ENCODE assay signal across 21 mouse cellular contexts in genomic region chr5:124356695-124357094, GRCm38 (mm10). TPM values are rescaled to one million over a fixed set of nuclear protein-coding genes. Genes with fewer than 3 reads are reported as not detected.
DNase-seq lines count a peak whose midpoint lies in the region; ATAC-seq and TF ChIP-seq lines count a peak whose summit lies in the region.
"Had no signal": no experiment of that assay in that cellular context is flagged by ENCODE, and none has a peak within 500 bp of the region (broad histone marks: within the 10 kb centered on the region; RNA-seq: fewer than 3 reads in every experiment).

No protein-coding gene starts in this region.

- WGBS in forebrain, postnatal 0 days, result 39% methylated on average over 3 of the region's 3 CpGs
- WGBS in forebrain, embryonic 11.5 days, result 47% methylated on average over 3 of the region's 3 CpGs
- 27% methylated on average over 3 of the region's 3 CpGs for WGBS in lung, postnatal 0 days

- TF ChIP-seq EP300 in lung, postnatal 0 days (IDR thresholded peaks at IDR 0.05), result no peak

- peaks cover 4% of the 10 kb centered on the region for H3K4me1 ChIP-seq in forebrain, postnatal 0 days (ENCODE audit: insufficient read depth)
- H3K4me1 ChIP-seq in forebrain, embryonic 11.5 days (replicated peaks; ENCODE audit: control insufficient read depth, insufficient read depth, low read length), result peaks cover 4% of the 10 kb centered on the region
- H3K4me1 ChIP-seq in lung, postnatal 0 days (ENCODE audit: insufficient read depth, low read depth, low read length), result peaks cover 14% of the 10 kb centered on the region; the same call in 1 of the 2 replicates

- peak; percentile 26 for TF ChIP-seq CTCF in forebrain, postnatal 0 days (IDR thresholded peaks at IDR 0.05; ENCODE audit: low read depth)
- TF ChIP-seq CTCF in lung, postnatal 0 days (IDR thresholded peaks at IDR 0.05), result peak; percentile 60

- no peaks in the 10 kb centered on the region for H3K9me3 ChIP-seq in forebrain, postnatal 0 days (ENCODE audit: low read length)
- no peaks in the 10 kb centered on the region for H3K9me3 ChIP-seq in forebrain, embryonic 11.5 days (ENCODE audit: control insufficient read depth, low read length)
- H3K9me3 ChIP-seq in lung, postnatal 0 days (ENCODE audit: low read length), result no peaks in the 10 kb centered on the region
- H3K9me3 ChIP-seq: forebrain, embryonic 12.5 days; hindbrain, embryonic 13.5 days; neural tube, embryonic 12.5 days had no signal

- no peak overlapping the region for H3K4me2 ChIP-seq in forebrain, postnatal 0 days (ENCODE audit: low read depth)
- no peak overlapping the region for H3K4me2 ChIP-seq in forebrain, embryonic 11.5 days (ENCODE audit: low read depth, low read length, severe bottlenecking)
- no peak overlapping the region for H3K4me2 ChIP-seq in lung, postnatal 0 days (replicated peaks; ENCODE audit: low read depth, low read length)
- H3K4me2 ChIP-seq: forebrain, embryonic 12.5 days; hindbrain, embryonic 13.5 days; neural tube, embryonic 12.5 days had no signal

- no peaks in the 10 kb centered on the region for H3K27me3 ChIP-seq in forebrain, postnatal 0 days (ENCODE audit: insufficient read depth, low read length)
- no peaks in the 10 kb centered on the region for H3K27me3 ChIP-seq in forebrain, embryonic 11.5 days (ENCODE audit: control insufficient read depth, insufficient read depth, low read length)
- H3K27me3 ChIP-seq in lung, postnatal 0 days (replicated peaks; ENCODE audit: insufficient read depth, low read length), result no peaks in the 10 kb centered on the region
- H3K27me3 ChIP-seq: forebrain, embryonic 12.5 days; hindbrain, embryonic 13.5 days; neural tube, embryonic 12.5 days had no signal

- no peak for ATAC-seq in forebrain, postnatal 0 days
- ATAC-seq in forebrain, embryonic 11.5 days (replicated peaks; ENCODE audit: low FRiP score), result no peak
- no peak for ATAC-seq in lung, postnatal 0 days
- ATAC-seq: activated CD4-positive, CD25-positive, alpha-beta regulatory T cell, adult 4 months had no signal

- no peak overlapping the region for H3K9ac ChIP-seq in forebrain, postnatal 0 days
- no peak overlapping the region for H3K9ac ChIP-seq in forebrain, embryonic 11.5 days (ENCODE audit: low read length)
- no peak overlapping the region for H3K9ac ChIP-seq in lung, postnatal 0 days (replicated peaks; ENCODE audit: low read depth)
- H3K9ac ChIP-seq: forebrain, embryonic 12.5 days; hindbrain, embryonic 13.5 days; neural tube, embryonic 12.5 days had no signal

- H3K27ac ChIP-seq in forebrain, postnatal 0 days (ENCODE audit: low read depth, low read length), result no peak overlapping the region
- H3K27ac ChIP-seq in forebrain, embryonic 11.5 days (ENCODE audit: low read depth, low read length), result no peak overlapping the region
- H3K27ac ChIP-seq in lung, postnatal 0 days (ENCODE audit: low read length), result no peak overlapping the region
- H3K27ac ChIP-seq: forebrain, embryonic 12.5 days; hindbrain, embryonic 13.5 days; neural tube, embryonic 12.5 days had no signal

- no peak for DNase-seq in forebrain, postnatal 0 days
- DNase-seq in forebrain, embryonic 11.5 days (ENCODE audit: low spot score), result no peak
- peak; percentile 50 for DNase-seq in lung, postnatal 0 days (ENCODE audit: low spot score)
- DNase-seq in lung, adult 18-20 months, result no peak
- peak; percentile 76 for DNase-seq in ZHBTc4 (ENCODE audit: low read depth, low spot score)
- peak; percentile 29 for DNase-seq in thymus, postnatal 14 days
- DNase-seq in kidney, postnatal 25 days, result no peak
- DNase-seq in cerebellum, postnatal 4 days (ENCODE audit: low spot score in 2 of 2), result no peak
- DNase-seq: adrenal gland, postnatal 25 days; cerebellum, adult 9-10 months; embryo, embryonic 11 days; gastrocnemius, postnatal 14 days; heart, postnatal 10 days; kidney, adult 2 months; kidney, postnatal 4 days; left cerebral cortex, postnatal 4 days; lung, postnatal 10 days had no signal

- no peak overlapping the region for H3K4me3 ChIP-seq in forebrain, postnatal 0 days (ENCODE audit: low read depth, low read length)
- no peak overlapping the region for H3K4me3 ChIP-seq in forebrain, embryonic 11.5 days (ENCODE audit: low read depth, low read length)
- no peak overlapping the region for H3K4me3 ChIP-seq in lung, postnatal 0 days (ENCODE audit: low read depth, low read length)
- H3K4me3 ChIP-seq: forebrain, embryonic 12.5 days; hindbrain, embryonic 13.5 days; neural tube, embryonic 12.5 days had no signal

- H3K36me3 ChIP-seq in forebrain, postnatal 0 days (ENCODE audit: insufficient read depth), result no peaks in the 10 kb centered on the region
- no peaks in the 10 kb centered on the region for H3K36me3 ChIP-seq in forebrain, embryonic 11.5 days (ENCODE audit: control insufficient read depth, insufficient read depth, low read length)
- no peaks in the 10 kb centered on the region for H3K36me3 ChIP-seq in lung, postnatal 0 days (ENCODE audit: insufficient read depth, low read length)
- H3K36me3 ChIP-seq: forebrain, embryonic 12.5 days; hindbrain, embryonic 13.5 days; neural tube, embryonic 12.5 days had no signal

RNA-seq across cellular contexts. Expression of gene Cdk2ap1, which starts 6.2 kb away (rescaled TPM):
- total RNA-seq in forebrain, postnatal 0 days (2014; rRNA removed), result 178 and 183 TPM in 2 replicates
- polyA plus RNA-seq in forebrain, postnatal 0 days (2015; fragmentation: Nextera tagmentation; extraction: Ambion mirVana), result 101 and 115 TPM in 2 replicates
- polyA plus RNA-seq in forebrain, embryonic 11.5 days (2014; fragmentation: Nextera tagmentation; extraction: Ambion mirVana), result 310 and 367 TPM in 2 replicates
- 39.3 and 49.3 TPM in 2 replicates for polyA plus RNA-seq in lung, postnatal 0 days (2015; fragmentation: Nextera tagmentation; extraction: Ambion mirVana)

RNA-seq across cellular contexts. Expression of gene 2810006K23Rik, which starts 28.8 kb away (rescaled TPM):
- total RNA-seq in forebrain, postnatal 0 days (2014; rRNA removed), result 14.1 and 15.2 TPM in 2 replicates
- 9.1 and 9.2 TPM in 2 replicates for polyA plus RNA-seq in forebrain, postnatal 0 days (2015; fragmentation: Nextera tagmentation; extraction: Ambion mirVana)
- 17.9 and 20.2 TPM in 2 replicates for polyA plus RNA-seq in forebrain, embryonic 11.5 days (2014; fragmentation: Nextera tagmentation; extraction: Ambion mirVana)
- 6.1 and 7.7 TPM in 2 replicates for polyA plus RNA-seq in lung, postnatal 0 days (2015; fragmentation: Nextera tagmentation; extraction: Ambion mirVana)

RNA-seq across cellular contexts. Expression of gene Mphosph9, which starts 28.9 kb away (rescaled TPM):
- 15.0 and 23.6 TPM in 2 replicates for total RNA-seq in forebrain, postnatal 0 days (2014; rRNA removed)
- 4.5 and 7.8 TPM in 2 replicates for polyA plus RNA-seq in forebrain, postnatal 0 days (2015; fragmentation: Nextera tagmentation; extraction: Ambion mirVana)
- polyA plus RNA-seq in forebrain, embryonic 11.5 days (2014; fragmentation: Nextera tagmentation; extraction: Ambion mirVana), result 21.2 and 22.2 TPM in 2 replicates
- 3.2 and 3.4 TPM in 2 replicates for polyA plus RNA-seq in lung, postnatal 0 days (2015; fragmentation: Nextera tagmentation; extraction: Ambion mirVana)

Comparison
In these comparisons a context has a peak if more than half of its experiments do, and no peak if none do; other contexts are left out.
1. DNase-seq: peak in lung, postnatal 0 days (single experiment), ZHBTc4 (single experiment) and thymus, postnatal 14 days (single experiment); none in forebrain, postnatal 0 days (single experiment), forebrain, embryonic 11.5 days (single experiment), lung, adult 18-20 months (0 of 2), kidney, postnatal 25 days (0 of 2) and cerebellum, postnatal 4 days (0 of 2).